Mouse (Mus musculus): ENCODE results near the gene Zfp36l2. TPM values are rescaled to one million over a fixed set of nuclear protein-coding genes. Genes with fewer than 3 reads are reported as not detected.
A peak's percentile ranks its signal among the peaks of the same experiment; 100 is the strongest.

Gene Zfp36l2
- polyA plus RNA-seq, 1 experiment from 2014 or later: 5.6 TPM

- Histone ChIP-seq H3K27me3 (replicated peaks; ENCODE audit: control insufficient read depth, insufficient read depth, low read length) (0 out of 2 replicates have a peak, but pooled peaks cover 3% of the 10 kb centered on the region), H3K36me3 (ENCODE audit: control insufficient read depth, insufficient read depth, low read length) (no peaks in the 10 kb centered on the region), H3K4me2 (ENCODE audit: low read length) (peak overlapping the region; percentile 29; the same call in 1 of the 2 replicates), H3K4me3 (ENCODE audit: low read depth, low read length) (no peak overlapping the region), H3K9ac (ENCODE audit: low read length) (no peak overlapping the region), H3K9me3 (replicated peaks; ENCODE audit: control insufficient read depth, low read length) (no peaks in the 10 kb centered on the region), H3K4me1 (ENCODE audit: control insufficient read depth, insufficient read depth, low read length) (peaks cover 4% of the 10 kb centered on the region; the same call in 1 of the 2 replicates), H3K27ac (ENCODE audit: low read depth, low read length) (peak overlapping the region; percentile 39; the same call in 1 of the 2 replicates)
- 36% methylated on average over 16 of the region's 16 CpGs for WGBS
- ATAC-seq (no peak), DNase-seq (ENCODE audit: low spot score) (no peak)
These were observed 5.2 kb downstream of the Zfp36l2 start for GRCm38 (mm10) chr17:84182311-84183271.

GRCm38 (mm10) chr17:84181502-84182310, 6.0 kb downstream of the Zfp36l2 start:
- H3K36me3 ChIP-seq (ENCODE audit: control insufficient read depth, insufficient read depth, low read length): no peaks in the 10 kb centered on the region
- H3K9me3 ChIP-seq (replicated peaks; ENCODE audit: control insufficient read depth, low read length): no peaks in the 10 kb centered on the region
- no peak overlapping the region for H3K9ac ChIP-seq (ENCODE audit: low read length)
- no peak overlapping the region for H3K4me3 ChIP-seq (ENCODE audit: low read depth, low read length)
- peaks cover 4% of the 10 kb centered on the region; the same call in 1 of the 2 replicates for H3K4me1 ChIP-seq (ENCODE audit: control insufficient read depth, insufficient read depth, low read length)
- no peak overlapping the region for H3K4me2 ChIP-seq (ENCODE audit: low read length)
- DNase-seq (ENCODE audit: low spot score): no peak
- no peak for ATAC-seq
- peak overlapping the region; percentile 39; the same call in 1 of the 2 replicates for H3K27ac ChIP-seq (ENCODE audit: low read depth, low read length)
- H3K27me3 ChIP-seq (replicated peaks; ENCODE audit: control insufficient read depth, insufficient read depth, low read length): 0 out of 2 replicates have a peak, but pooled peaks cover 3% of the 10 kb centered on the region
- 75% methylated on average over 18 of the region's 18 CpGs for WGBS

GRCm38 (mm10) chr17:84180715-84181501, 6.8 kb downstream of the Zfp36l2 start:
- Histone ChIP-seq H3K4me1 (ENCODE audit: control insufficient read depth, insufficient read depth, low read length) (peaks cover 4% of the 10 kb centered on the region; the same call in 1 of the 2 replicates), H3K27ac (ENCODE audit: low read depth, low read length) (no peak overlapping the region), H3K27me3 (replicated peaks; ENCODE audit: control insufficient read depth, insufficient read depth, low read length) (0 out of 2 replicates have a peak, but pooled peaks cover 3% of the 10 kb centered on the region), H3K9ac (ENCODE audit: low read length) (peak overlapping the region; percentile 25; the same call in 1 of the 2 replicates), H3K36me3 (ENCODE audit: control insufficient read depth, insufficient read depth, low read length) (no peaks in the 10 kb centered on the region), H3K4me3 (ENCODE audit: low read depth, low read length) (no peak overlapping the region), H3K4me2 (ENCODE audit: low read length) (no peak overlapping the region), H3K9me3 (replicated peaks; ENCODE audit: control insufficient read depth, low read length) (no peaks in the 10 kb centered on the region)
- no peak for DNase-seq (ENCODE audit: low spot score)
- no peak for ATAC-seq
- 54% methylated on average over 11 of the region's 11 CpGs for WGBS

DNA sequence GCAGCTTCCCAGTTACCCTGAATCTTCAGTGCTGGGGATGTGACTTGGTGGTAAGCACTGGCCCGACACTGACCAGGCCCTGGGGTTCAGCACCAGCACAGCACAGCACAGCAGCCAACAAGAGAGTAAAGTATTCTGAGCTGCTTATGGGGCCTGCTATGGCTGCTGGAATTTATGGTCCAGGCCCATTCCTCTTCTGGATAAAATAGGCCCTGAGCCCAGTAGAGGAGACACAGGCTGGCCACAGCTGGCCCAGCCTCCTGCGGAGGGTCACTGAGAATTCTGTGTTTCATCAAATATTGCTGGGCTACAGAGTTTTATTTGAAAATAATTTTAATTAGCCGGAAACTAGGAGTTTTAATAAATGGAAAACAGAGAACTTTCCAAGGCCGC, 7.8 kb downstream of the Zfp36l2 start:
- no peak overlapping the region for H3K4me2 ChIP-seq (ENCODE audit: low read length)
- no peak overlapping the region for H3K4me3 ChIP-seq (ENCODE audit: low read depth, low read length)
- H3K9me3 ChIP-seq (replicated peaks; ENCODE audit: control insufficient read depth, low read length): no peaks in the 10 kb centered on the region
- no peak overlapping the region for H3K27ac ChIP-seq (ENCODE audit: low read depth, low read length)
- no peak for ATAC-seq
- H3K27me3 ChIP-seq (replicated peaks; ENCODE audit: control insufficient read depth, insufficient read depth, low read length): no peaks in the 10 kb centered on the region
- WGBS: 87% methylated on average over 4 of the region's 4 CpGs
- no peak for DNase-seq (ENCODE audit: low spot score)
- H3K4me1 ChIP-seq (ENCODE audit: control insufficient read depth, insufficient read depth, low read length): peaks cover 4% of the 10 kb centered on the region; the same call in 1 of the 2 replicates
- H3K36me3 ChIP-seq (ENCODE audit: control insufficient read depth, insufficient read depth, low read length): no peaks in the 10 kb centered on the region
- H3K9ac ChIP-seq (ENCODE audit: low read length): no peak overlapping the region

DNA sequence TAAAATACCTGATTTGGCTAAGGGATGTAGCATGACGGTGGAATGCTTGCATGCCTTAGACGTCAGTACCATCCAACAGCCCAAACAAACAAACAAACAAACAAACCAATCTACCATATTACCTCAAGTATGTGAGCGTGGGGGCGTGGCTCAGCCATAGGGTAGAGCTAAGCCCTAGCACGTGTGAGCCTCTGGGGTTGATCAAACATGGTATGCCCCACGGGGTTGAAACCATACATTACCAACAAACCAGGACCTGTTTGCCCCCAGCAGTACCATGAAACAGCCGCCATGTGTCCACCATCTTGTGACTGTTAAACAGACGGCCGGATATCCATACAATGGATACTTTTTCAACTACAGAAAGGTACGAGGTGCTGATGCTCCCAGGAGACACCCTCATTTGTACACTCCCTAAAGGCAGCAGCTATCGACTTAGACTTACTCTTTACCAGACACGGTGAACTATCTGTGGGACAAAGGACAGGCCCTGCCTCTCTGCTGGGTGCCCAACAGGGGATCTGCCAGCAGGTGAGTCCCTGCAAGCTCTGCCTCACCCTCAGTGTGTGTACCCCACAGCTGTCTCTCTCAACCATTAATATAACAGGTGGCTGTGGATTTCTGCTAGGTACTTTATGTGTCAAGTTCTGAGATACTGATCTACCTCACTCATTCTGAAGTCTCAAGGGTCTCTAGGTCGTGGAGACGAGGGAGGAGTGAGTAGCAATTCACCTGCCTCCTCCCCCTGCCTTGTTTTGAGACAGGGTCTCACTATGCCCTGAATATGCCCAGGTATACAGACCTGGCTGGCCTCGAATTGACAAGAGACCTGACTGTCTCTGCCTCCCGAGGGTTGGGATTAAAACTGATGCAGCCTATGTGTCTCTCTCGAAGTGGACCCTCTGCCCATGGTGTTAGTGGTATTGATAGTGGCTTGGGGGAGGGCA, 8.4 kb downstream of the Zfp36l2 start:
- Histone ChIP-seq H3K36me3 (ENCODE audit: control insufficient read depth, insufficient read depth, low read length) (no peaks in the 10 kb centered on the region), H3K4me1 (ENCODE audit: control insufficient read depth, insufficient read depth, low read length) (peaks cover 4% of the 10 kb centered on the region; the same call in 1 of the 2 replicates), H3K4me3 (ENCODE audit: low read depth, low read length) (no peak overlapping the region), H3K27ac (ENCODE audit: low read depth, low read length) (no peak overlapping the region), H3K27me3 (replicated peaks; ENCODE audit: control insufficient read depth, insufficient read depth, low read length) (no peaks in the 10 kb centered on the region), H3K9ac (ENCODE audit: low read length) (no peak overlapping the region), H3K4me2 (ENCODE audit: low read length) (no peak overlapping the region), H3K9me3 (replicated peaks; ENCODE audit: control insufficient read depth, low read length) (no peaks in the 10 kb centered on the region)
- 88% methylated on average over 17 of the region's 17 CpGs for WGBS
- no peak for ATAC-seq
- no peak for DNase-seq (ENCODE audit: low spot score)

GRCm38 (mm10) chr17:84177481-84177880, 10.3 kb downstream of the Zfp36l2 start:
- no peak overlapping the region for H3K4me2 ChIP-seq (ENCODE audit: low read length)
- H3K9me3 ChIP-seq (replicated peaks; ENCODE audit: control insufficient read depth, low read length): no peaks in the 10 kb centered on the region
- DNase-seq (ENCODE audit: low spot score) (no peak), ATAC-seq (no peak)
- no peak overlapping the region for H3K27ac ChIP-seq (ENCODE audit: low read depth, low read length)
- no peaks in the 10 kb centered on the region for H3K27me3 ChIP-seq (replicated peaks; ENCODE audit: control insufficient read depth, insufficient read depth, low read length)
- 46% methylated on average over 8 of the region's 8 CpGs for WGBS
- H3K4me1 ChIP-seq (ENCODE audit: control insufficient read depth, insufficient read depth, low read length): no peaks in the 10 kb centered on the region
- H3K9ac ChIP-seq (ENCODE audit: low read length): no peak overlapping the region
- no peaks in the 10 kb centered on the region for H3K36me3 ChIP-seq (ENCODE audit: control insufficient read depth, insufficient read depth, low read length)
- H3K4me3 ChIP-seq (ENCODE audit: low read depth, low read length): no peak overlapping the region

DNA sequence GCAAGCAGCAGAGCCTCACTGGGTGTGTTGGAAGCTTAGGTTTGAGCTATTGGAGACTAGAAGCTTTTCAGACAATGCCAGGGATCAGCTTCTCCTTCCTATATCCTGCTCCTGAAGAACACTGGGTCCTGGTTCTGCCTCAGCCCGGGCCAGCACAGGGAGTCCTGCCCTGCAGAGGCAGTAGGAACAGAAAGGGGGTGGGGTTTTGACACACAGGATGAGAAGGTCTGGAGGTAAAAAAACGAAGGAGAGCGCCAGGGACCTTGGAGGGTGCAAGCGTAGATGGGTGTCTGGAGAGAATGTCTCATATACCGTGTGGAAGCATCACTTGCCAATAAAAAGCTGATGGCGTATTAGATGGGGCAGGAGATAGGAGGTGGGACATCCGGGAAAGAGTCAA, 11.3 kb downstream of the Zfp36l2 start:
- Histone ChIP-seq H3K4me3 (ENCODE audit: low read depth, low read length) (no peak overlapping the region), H3K4me1 (ENCODE audit: control insufficient read depth, insufficient read depth, low read length) (no peaks in the 10 kb centered on the region), H3K9ac (ENCODE audit: low read length) (no peak overlapping the region), H3K9me3 (replicated peaks; ENCODE audit: control insufficient read depth, low read length) (no peaks in the 10 kb centered on the region), H3K27me3 (replicated peaks; ENCODE audit: control insufficient read depth, insufficient read depth, low read length) (no peaks in the 10 kb centered on the region), H3K36me3 (ENCODE audit: control insufficient read depth, insufficient read depth, low read length) (no peaks in the 10 kb centered on the region), H3K27ac (ENCODE audit: low read depth, low read length) (no peak overlapping the region), H3K4me2 (ENCODE audit: low read length) (no peak overlapping the region)
- 88% methylated on average over 7 of the region's 7 CpGs for WGBS
- ATAC-seq (no peak), DNase-seq (ENCODE audit: low spot score) (no peak)

Measured in forebrain, embryonic 14.5 days (tissue).